Mouse (Mus musculus): Measurements from ENCODE around the gene Esp4. TPM values are rescaled to one million over a fixed set of nuclear protein-coding genes. Genes with fewer than 3 reads are reported as not detected.
"Not testable (repeated sequence)": the region's sequence is repeated elsewhere in the genome, so short reads cannot be mapped to it uniquely, and the experiment has no call there.

Esp4 gene
- total RNA-seq (2014; rRNA removed): not detected in 2 replicates
- not detected in 2 replicates for polyA plus RNA-seq (2015; fragmentation: Nextera tagmentation; extraction: Ambion mirVana)

DNA sequence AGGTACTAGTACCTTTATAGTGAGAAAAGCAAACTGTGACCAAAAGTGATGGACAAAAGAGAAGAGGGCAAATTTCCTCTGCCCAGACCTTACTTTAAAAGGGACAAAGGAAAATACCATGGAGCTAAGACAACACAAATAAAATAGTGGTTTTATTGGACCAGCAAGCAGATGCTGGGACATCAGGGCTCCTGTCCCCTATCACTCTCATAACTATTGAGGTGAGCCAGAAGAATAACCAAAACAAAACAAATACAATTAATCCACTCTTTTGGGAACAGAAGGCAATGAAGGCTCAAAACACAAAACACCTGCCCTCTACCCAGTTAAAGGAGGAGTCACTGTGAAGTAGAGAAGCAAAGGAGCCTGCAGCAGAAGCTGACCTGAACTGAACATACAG, at the start of gene Esp4:
Gene Esp4, plus strand, starts transcription at position 301 of the 400 bp plus-strand sequence.
- Histone ChIP-seq H3K4me2 (ENCODE audit: low read depth, low read length) (no peak within 1 kb of the TSS), H3K27ac (no peak within 1 kb of the TSS), H3K9ac (replicated peaks; ENCODE audit: low read length) (no peak within 1 kb of the TSS), H3K9me3 (ENCODE audit: low read length) (no peaks in the 10 kb centered on the region), H3K4me3 (ENCODE audit: low read length) (no peak within 1 kb of the TSS), H3K4me1 (ENCODE audit: insufficient read depth, low read length) (no peaks in the 10 kb centered on the region), H3K36me3 (ENCODE audit: insufficient read depth, low read length) (no peaks in the 10 kb centered on the region), H3K27me3 (ENCODE audit: insufficient read depth, low read length) (no peaks in the 10 kb centered on the region)
- ATAC-seq (no peak), DNase-seq (ENCODE audit: low spot score) (no peak)
- no peak for TF ChIP-seq CTCF (IDR thresholded peaks at IDR 0.05; ENCODE audit: low read depth)

DNA sequence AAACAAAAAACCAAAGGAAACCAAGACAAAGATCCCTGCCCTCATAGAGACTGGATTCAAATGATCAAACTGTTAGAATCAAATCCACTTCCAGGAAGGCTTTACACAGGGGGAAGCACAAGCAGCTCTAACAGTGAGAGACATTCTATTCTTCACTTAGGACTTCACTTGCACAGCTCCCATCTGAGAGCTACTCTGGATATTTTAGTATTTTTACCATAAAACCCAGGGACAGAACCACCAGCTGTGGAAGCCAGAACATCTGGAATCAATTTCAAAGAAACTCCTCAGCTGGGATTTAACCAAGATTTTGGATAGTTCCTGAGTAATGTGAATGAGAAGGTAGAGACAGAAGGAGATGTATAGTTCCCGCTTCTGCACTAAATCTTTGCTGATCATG, 44.9 kb upstream of the Esp4 start:
- no peaks in the 10 kb centered on the region for H3K4me1 ChIP-seq (ENCODE audit: insufficient read depth, low read length)
- H3K9ac ChIP-seq (replicated peaks; ENCODE audit: low read length): no peak overlapping the region
- no peak for TF ChIP-seq CTCF (IDR thresholded peaks at IDR 0.05; ENCODE audit: low read depth)
- no peak overlapping the region for H3K4me2 ChIP-seq (ENCODE audit: low read depth, low read length)
- no peaks in the 10 kb centered on the region for H3K27me3 ChIP-seq (ENCODE audit: insufficient read depth, low read length)
- H3K36me3 ChIP-seq (ENCODE audit: insufficient read depth, low read length): no peaks in the 10 kb centered on the region
- no peak for ATAC-seq
- no peak overlapping the region for H3K27ac ChIP-seq
- no peak overlapping the region for H3K4me3 ChIP-seq (ENCODE audit: low read length)
- no peaks in the 10 kb centered on the region for H3K9me3 ChIP-seq (ENCODE audit: low read length)
- 79% methylated on average over 1 of the region's 1 CpGs for WGBS
- DNase-seq (ENCODE audit: low spot score): no peak

DNA sequence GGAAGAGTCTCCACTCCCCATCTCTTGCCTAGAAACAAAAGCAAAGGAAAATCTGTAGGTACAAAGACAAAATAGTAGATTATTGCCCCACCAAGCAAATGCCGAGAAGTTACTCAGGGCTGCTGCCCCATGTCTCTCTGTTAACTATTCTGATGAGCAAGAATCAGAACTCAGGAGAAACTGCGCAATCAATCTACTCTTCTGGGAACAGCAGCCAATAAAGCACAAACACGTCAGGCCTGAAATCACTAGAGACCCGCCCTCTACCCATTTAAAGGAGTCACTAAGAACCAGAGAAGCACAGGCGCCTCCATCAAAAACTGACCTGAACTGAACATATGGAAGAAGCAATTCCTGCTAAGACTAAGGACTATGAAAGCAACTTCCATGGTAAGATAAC, 37.2 kb upstream of the Esp4 start, which contains the start of gene Esp6:
Gene Esp6, plus strand, starts transcription at position 301 of the 400 bp plus-strand sequence.
- no peaks in the 10 kb centered on the region for H3K36me3 ChIP-seq (ENCODE audit: insufficient read depth, low read length)

GRCm38 (mm10) chr17:40583906-40584305, 14.5 kb upstream of the Esp4 start:
- not testable (repeated sequence) for H3K4me1 ChIP-seq (ENCODE audit: insufficient read depth, low read length); H3K36me3 ChIP-seq (ENCODE audit: insufficient read depth, low read length); H3K4me3 ChIP-seq (ENCODE audit: low read length); ATAC-seq; H3K9ac ChIP-seq (replicated peaks; ENCODE audit: low read length); H3K27ac ChIP-seq; H3K4me2 ChIP-seq (ENCODE audit: low read depth, low read length); H3K27me3 ChIP-seq (ENCODE audit: insufficient read depth, low read length); DNase-seq (ENCODE audit: low spot score); H3K9me3 ChIP-seq (ENCODE audit: low read length)
- WGBS: 40% methylated on average over 6 of the region's 6 CpGs

More for the DNA sequence above, 37.2 kb upstream of the Esp4 start, which contains the start of gene Esp6:
- Histone ChIP-seq H3K4me3 (ENCODE audit: low read length) (no peak within 1 kb of the TSS), H3K4me1 (ENCODE audit: insufficient read depth, low read length) (no peaks in the 10 kb centered on the region), H3K27me3 (ENCODE audit: insufficient read depth, low read length) (no peaks in the 10 kb centered on the region), H3K4me2 (ENCODE audit: low read depth, low read length) (no peak within 1 kb of the TSS), H3K9me3 (ENCODE audit: low read length) (no peaks in the 10 kb centered on the region), H3K9ac (replicated peaks; ENCODE audit: low read length) (no peak within 1 kb of the TSS), H3K27ac (no peak within 1 kb of the TSS)
- 84% methylated on average over 5 of the region's 5 CpGs for WGBS
- no peak for DNase-seq (ENCODE audit: low spot score)
- ATAC-seq: no peak
- no peak for TF ChIP-seq CTCF (IDR thresholded peaks at IDR 0.05; ENCODE audit: low read depth)

- no peak overlapping the region for H3K9ac ChIP-seq (replicated peaks; ENCODE audit: low read length)
- no peaks in the 10 kb centered on the region for H3K36me3 ChIP-seq (ENCODE audit: insufficient read depth, low read length)
- ATAC-seq (no peak), DNase-seq (ENCODE audit: low spot score) (no peak)
- H3K27ac ChIP-seq: no peak overlapping the region
- TF ChIP-seq CTCF (IDR thresholded peaks at IDR 0.05; ENCODE audit: low read depth): no peak
- H3K27me3 ChIP-seq (ENCODE audit: insufficient read depth, low read length): no peaks in the 10 kb centered on the region
- H3K9me3 ChIP-seq (ENCODE audit: low read length): no peaks in the 10 kb centered on the region
- no peaks in the 10 kb centered on the region for H3K4me1 ChIP-seq (ENCODE audit: insufficient read depth, low read length)
- no peak overlapping the region for H3K4me3 ChIP-seq (ENCODE audit: low read length)
- no peak overlapping the region for H3K4me2 ChIP-seq (ENCODE audit: low read depth, low read length)
These were observed 7.1 kb upstream of the Esp4 start for GRCm38 (mm10) chr17:40591297-40591696.

- H3K36me3 ChIP-seq (ENCODE audit: insufficient read depth, low read length); H3K27me3 ChIP-seq (ENCODE audit: insufficient read depth, low read length); H3K4me2 ChIP-seq (ENCODE audit: low read depth, low read length); DNase-seq (ENCODE audit: low spot score); H3K4me1 ChIP-seq (ENCODE audit: insufficient read depth, low read length); ATAC-seq; H3K27ac ChIP-seq; H3K9me3 ChIP-seq (ENCODE audit: low read length); H3K4me3 ChIP-seq (ENCODE audit: low read length); H3K9ac ChIP-seq (replicated peaks; ENCODE audit: low read length): not testable (repeated sequence)
- 96% methylated on average over 1 of the region's 1 CpGs for WGBS
These were observed 33.4 kb downstream of the Esp4 start, which contains the start of gene Esp3 for GRCm38 (mm10) chr17:40631775-40632174. TSS of gene Esp3 (plus strand) at chr17:40632075.

Other genes starting within 250 kb of the Esp4 start
- not detected in 2 replicates for gene Esp8, start 78.6 kb upstream of the Esp4 start, total RNA-seq (2014; rRNA removed)
- not detected in 2 replicates for gene Esp8, start 78.6 kb upstream of the Esp4 start, polyA plus RNA-seq (2015; fragmentation: Nextera tagmentation; extraction: Ambion mirVana)
- not detected in 2 replicates for gene Esp6, start 37.1 kb upstream of the Esp4 start, total RNA-seq (2014; rRNA removed)
- gene Esp6, start 37.1 kb upstream of the Esp4 start, polyA plus RNA-seq (2015; fragmentation: Nextera tagmentation; extraction: Ambion mirVana): not detected in 2 replicates
- not detected in 2 replicates for gene Esp3, start 33.5 kb downstream of the Esp4 start, total RNA-seq (2014; rRNA removed)
- not detected in 2 replicates for gene Esp3, start 33.5 kb downstream of the Esp4 start, polyA plus RNA-seq (2015; fragmentation: Nextera tagmentation; extraction: Ambion mirVana)
- gene Esp1, start 128.5 kb downstream of the Esp4 start, total RNA-seq (2014; rRNA removed): not detected in 2 replicates
- not detected in 2 replicates for gene Esp1, start 128.5 kb downstream of the Esp4 start, polyA plus RNA-seq (2015; fragmentation: Nextera tagmentation; extraction: Ambion mirVana)
- not detected in 2 replicates for gene Crisp2, start 208.4 kb downstream of the Esp4 start, total RNA-seq (2014; rRNA removed)
- gene Crisp2, start 208.4 kb downstream of the Esp4 start, polyA plus RNA-seq (2015; fragmentation: Nextera tagmentation; extraction: Ambion mirVana): 0.20 TPM in 1 of 2 replicates, not detected in the other
- gene Rhag, start 212.5 kb downstream of the Esp4 start, total RNA-seq (2014; rRNA removed): not detected in 2 replicates
- not detected in 2 replicates for gene Rhag, start 212.5 kb downstream of the Esp4 start, polyA plus RNA-seq (2015; fragmentation: Nextera tagmentation; extraction: Ambion mirVana)

Measured in hindbrain, postnatal 0 days (tissue).